Mouse (Mus musculus) neural tube, embryonic 10.5 days (tissue): ENCODE results near the gene Nme2.
"Not testable (repeated sequence)": the region's sequence is repeated elsewhere in the genome, so short reads cannot be mapped to it uniquely, and the experiment has no call there.

ENCODE experiments used
- DNase-seq: peaks from one replicate; pipeline ENCODE4 v3.0.0-alpha.2; 2017; ENCODE audit warnings: low spot score; ENCODE audit errors: extremely low spot score

Gene Nme2

DNA sequence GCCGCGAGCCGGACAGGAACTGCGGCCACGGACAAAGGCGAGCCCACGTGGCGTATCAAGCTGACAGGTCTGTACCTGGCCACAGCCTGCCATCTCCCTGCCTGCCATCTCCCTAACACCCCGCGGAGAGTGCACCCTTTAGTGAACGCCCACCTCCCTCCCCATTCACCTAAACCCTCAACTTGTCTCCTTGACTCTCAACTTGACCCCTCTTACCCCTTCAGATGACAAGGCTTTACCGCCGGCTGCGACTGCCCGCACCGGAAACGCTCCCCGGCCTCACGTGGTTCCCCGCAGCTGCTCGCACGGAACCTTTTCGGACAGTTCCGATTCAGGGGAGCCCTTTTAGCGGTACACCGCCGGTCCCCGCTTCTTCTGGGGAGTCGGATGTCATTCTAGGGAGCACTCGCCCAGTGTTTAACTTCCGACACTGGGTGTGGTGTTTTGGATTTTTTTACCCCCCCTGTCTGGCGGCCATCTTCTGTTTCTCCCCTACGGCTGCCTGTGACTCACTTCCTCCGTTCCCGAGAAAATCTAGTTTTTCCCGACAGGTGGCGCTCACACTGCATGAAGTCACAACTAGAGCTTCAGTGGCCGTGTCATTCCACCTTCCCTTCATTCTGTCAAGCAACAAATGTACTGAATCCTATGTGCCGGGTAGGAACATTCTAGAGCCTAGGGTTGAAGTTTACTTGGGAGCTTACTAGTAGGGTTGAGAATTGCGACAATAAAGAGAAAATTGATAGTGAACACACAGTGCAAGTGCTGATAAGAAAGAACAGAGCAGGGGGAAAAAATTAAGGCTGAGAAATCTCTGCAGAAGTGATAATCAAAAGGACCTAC, 12.2 kb upstream of the Nme2 start, which contains the start of the genes Gm20390 and Nme1:
Gm20390 (minus strand) TSS at position 289 of the 843 bp plus-strand sequence.
Nme1 (minus strand) TSS at position 517 of the 843 bp plus-strand sequence.
- peak; percentile 99 for DNase-seq

DNA sequence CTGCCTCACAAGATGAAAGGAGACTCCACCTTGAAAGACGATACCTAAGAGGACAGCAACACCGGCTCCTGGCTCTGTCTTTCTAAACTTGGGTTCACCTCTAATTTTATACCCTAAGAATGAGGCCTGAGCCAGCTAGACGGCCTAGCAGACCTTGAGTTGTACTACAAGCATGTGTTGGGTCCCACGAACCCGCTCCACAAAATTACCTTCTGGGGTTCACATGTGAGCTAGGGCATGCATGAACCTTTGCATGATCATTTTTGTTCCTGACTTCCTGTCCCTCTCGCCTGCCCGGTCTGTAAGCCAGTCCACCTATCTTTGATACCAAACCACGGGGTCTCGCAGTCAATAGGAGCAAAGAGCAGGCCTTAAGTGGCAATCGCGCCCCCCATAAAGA, 11.3 kb upstream of the Nme2 start:
- peak; percentile 48 for DNase-seq

DNA sequence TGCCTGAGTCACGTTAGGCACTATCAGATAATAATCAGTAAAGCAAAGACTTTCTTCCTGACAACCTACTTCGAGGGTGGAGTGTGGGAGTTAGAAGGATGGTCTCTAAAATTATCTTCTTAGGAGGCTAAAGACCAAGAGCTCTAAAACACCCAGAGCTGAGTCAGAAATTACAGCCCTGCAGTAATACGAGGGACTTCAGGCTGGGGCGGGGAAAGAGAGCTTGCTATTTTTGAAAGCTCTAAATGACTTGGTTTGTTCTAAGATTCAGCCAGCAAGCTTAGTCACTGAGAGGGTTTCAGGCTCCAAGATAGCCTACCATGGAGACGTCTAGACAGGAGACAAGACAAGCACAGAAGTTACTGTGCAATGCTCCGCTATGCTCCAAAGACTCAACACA, 9.3 kb upstream of the Nme2 start:
- DNase-seq, result no peak

DNA sequence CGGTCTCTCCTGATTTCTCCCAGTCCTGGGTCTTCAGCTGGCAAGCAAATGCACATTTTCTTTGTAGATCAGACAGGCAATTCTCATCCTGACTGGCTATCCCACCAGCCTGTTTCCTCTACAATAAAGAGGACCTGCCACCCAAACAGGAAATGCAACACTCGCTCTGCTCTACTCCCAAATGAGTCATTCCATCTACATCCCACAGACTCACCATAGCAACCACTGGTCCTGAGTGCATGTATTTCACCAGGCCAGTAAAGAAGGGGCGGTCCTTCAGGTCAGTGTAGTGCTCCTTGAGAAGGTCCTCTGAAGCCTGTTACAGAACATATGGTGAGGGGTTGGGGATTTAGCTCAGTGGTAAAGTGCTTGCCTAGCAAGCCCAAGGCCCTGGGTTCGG, 7.0 kb upstream of the Nme2 start:
- DNase-seq, result no peak

DNA sequence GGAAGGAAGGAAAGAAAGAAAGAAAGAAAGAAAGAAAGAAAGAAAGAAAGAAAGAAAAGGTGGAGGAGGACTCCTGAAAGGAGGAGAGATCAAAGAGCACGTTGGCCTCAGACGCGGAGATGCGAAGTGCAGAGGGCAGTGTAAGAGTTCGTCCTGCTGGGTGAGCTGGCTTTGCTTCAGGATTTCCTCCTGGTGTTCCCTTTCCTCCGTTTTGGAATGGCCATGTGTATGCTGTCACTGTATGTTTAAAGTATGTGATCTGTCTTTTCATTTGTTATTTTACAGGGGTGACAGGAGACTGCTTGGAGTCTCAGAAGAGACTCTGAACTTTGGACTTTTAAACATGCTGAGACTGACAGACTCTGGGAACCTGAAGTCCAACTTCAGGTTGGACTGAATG, 5.4 kb upstream of the Nme2 start:
- no peak for DNase-seq

DNA sequence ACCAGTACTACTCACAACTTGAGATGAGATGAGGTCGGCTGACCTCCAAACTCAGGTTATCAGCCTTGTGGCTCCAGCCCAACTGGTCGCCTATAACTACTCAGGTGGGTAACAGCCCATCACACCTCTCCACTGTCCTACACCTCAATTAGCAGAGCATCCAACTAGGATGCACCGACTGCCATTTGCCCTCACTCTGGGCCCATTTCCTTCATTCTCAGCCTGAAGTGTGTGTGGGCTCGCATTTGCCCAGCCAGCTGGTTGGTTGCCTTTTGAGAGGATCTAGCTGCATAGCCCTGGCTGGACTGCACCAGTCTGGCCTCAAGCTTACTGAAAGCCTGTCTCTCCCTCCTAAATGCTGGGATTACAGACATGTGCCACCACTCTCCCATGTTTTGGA, 1.7 kb upstream of the Nme2 start:
- DNase-seq, result no peak

DNA sequence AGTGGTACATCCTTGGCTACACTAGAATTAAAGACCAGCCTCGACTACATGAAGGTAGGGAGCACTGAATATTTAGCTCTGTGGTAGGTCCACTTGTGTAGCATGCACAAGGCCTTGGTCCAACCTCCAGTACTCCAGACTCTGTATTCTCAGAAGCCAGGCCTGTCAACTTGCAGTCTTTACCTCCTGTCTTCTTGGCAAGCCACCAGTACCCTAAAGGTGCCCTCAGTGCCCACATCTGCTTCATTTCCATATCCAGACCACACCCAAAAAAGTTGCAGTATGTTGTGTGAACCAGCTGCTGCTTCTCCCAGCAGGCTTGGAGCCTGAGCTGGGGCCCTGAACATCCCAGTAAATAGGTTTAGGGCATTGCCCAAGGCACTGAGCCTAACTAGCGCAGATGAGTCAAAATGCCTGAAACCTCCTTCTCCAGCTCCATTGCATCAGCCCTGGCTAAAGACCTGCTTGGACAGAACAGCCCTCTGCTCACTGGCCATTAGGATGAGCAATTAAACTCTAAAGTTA, 1.0 kb upstream of the Nme2 start:
- DNase-seq, result no peak

DNA sequence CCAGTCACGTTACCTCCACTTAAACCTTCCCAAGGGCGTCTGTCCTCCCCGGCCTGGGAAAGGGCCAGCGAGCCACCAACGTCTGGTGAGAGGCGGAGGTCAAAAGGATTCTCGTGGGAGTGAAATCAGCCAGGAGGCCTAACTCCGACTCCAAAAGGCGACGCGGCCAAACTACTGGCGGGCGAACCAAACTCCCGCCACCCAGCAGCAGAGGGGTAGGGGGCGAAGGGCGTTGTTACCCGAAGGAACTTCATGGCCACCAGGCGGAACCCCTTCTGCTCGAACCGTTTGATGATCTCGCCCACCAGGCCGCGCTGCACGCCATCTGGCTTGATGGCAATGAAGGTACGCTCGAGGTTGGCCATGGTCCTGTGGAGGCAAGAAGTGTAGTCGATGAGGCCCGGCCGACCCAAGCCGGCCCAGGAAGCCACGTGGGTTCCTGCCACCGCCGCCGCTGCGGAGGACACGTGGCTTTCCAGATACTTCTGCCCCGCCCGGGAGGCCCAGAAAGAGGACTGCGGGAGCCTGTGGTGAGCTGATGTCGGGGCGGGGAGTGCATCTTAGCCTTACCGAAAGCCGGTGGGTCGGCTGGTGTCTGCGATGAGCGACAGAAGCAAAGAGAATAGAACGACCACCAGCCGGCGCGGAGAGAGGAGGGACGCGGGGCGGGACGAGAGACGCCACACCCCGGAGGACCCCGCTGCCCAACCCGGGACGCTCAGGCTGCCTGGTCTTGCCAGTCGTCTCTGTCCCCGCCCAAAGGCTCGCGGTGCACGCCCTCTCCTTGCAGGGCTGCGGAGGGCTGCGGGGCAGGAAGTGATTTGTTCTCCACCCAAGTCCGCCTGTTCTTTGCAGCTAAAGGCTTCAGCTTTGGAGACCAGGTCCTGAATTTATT, 556 bp downstream of the Nme2 start:
- DNase-seq, result peak; percentile 93

DNA sequence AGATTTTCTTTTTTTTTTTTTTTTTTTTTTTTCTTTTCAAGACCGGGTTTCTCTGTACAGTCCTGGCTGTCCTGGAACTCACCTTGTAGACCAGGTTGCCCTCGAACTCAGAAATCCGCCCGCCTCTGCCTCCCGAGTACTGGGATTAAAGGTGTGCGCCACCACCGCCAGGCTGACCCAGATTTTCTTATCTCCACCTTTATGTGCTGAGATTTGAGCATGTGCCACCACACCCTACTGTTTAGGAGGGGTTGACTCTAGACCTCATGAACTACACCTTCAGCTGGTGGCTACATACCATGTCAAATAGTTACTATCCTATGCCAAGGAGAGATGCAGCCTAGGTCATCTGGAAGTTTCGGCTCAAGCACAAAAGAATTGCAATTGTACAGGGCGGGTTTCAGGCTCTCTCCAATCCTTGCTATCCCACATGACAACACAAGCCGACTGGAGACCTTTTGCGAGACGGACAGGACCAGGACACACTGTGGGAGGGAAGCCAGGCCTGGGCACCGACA, 1.3 kb downstream of the Nme2 start:
- DNase-seq, result no peak

DNA sequence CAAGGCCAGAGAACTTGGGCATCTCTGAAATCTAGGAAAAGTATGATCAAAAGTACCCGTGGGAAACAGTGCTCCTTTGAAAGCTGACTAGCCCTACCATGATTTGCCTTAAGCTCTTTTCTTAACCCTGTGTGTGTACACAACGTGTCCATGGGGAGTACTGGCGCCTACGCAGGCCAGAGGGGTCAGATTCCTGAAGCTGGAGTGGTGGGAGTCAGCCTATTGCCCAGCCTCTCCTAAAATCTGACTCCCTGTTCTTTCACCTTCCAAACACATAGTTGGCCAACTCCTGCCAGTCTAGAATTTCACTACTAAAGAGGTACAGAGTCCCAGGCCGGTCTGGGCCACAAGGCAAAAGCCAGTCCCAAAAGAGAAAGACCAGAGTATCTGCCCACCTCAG, 3.7 kb downstream of the Nme2 start:
- no peak for DNase-seq

DNA sequence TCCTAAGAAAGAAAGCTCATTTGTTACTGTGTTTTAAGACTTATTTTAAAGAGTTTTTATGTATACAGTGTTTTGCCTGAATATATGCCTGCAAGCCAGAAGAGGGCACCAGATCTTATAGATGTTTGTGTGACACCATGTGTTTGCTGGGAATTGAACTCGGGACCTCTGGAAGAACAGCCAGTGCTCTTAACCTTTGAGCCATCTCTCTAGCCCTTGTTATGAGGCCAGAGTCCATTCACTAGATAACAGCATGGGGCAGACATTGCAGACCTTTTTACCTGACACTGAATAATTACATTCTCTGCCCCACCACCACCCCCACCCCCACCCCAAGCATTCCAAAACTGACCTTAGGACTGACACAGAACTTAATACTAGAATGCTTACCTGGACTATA, 6.0 kb downstream of the Nme2 start:
- DNase-seq, result no peak

DNA sequence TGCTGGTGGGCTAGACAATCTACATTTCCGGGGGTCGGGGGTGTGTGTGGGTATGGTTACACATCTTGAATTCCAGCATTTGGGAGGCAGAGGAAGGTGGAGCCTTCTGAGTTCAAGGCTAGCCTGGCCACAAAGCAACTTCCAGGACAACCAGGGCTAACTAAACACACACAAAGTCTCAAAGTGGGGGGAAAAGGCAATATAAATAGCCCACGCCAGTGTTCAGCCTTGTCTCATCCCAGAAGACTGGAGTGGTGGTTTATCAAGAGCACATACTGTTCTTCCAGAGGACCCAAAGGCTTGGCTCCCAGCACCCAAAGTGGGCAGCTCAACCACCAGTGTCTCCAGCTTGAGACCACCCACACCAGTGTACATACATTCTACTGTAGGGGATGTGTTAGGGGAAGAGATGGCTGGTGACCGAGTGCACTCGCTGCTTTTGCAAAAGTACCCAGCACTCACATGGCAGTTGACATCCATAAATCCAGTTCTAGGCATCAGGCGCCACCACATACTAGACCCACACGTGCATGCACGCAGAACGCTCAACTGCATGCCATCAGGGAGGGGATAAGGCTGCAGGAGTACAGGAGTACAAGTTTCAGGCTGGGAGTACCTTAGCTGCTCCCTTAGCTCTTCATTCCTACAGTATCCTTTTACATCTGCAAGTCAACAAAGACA, 7.0 kb downstream of the Nme2 start:
- DNase-seq, result no peak

DNA sequence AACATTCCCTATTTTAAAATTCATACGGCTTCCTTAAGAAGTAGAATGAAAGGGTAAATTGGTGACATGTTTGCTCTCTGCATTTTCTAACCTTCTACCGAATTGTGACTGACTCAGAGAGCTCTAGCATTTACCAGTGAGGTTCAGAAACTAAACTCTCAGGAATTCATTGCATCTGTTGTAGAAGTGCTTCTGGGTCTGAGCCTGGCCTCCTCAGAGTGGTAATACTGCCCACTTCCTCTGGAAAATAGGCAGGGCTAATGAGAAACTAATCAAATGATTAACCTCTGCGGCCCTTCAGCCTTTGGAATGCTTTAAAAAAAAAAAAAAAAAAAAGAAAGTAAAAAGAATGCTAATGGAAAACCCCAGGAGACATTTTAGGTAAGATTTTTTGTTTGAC, 11.1 kb downstream of the Nme2 start:
- DNase-seq, result no peak

DNA sequence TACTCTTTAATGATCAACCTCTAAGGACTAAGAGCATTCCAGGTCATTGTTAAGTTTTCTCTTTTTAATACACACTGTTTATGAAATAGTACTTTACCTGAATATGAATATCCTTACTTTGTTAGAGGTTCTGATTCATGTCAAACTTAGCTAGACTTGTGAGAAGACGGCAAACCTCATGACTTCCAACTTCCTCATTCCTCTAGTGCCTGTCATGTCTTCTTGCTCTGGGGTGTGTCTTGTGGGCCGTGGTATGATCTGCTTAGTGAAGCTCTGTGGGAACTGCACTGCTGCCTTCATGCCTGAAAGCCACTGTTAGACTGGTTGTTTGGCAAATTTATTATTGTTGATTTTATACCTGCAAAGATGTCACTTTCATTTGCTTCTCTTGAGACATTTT, 15.2 kb downstream of the Nme2 start:
- DNase-seq, result no peak

DNA sequence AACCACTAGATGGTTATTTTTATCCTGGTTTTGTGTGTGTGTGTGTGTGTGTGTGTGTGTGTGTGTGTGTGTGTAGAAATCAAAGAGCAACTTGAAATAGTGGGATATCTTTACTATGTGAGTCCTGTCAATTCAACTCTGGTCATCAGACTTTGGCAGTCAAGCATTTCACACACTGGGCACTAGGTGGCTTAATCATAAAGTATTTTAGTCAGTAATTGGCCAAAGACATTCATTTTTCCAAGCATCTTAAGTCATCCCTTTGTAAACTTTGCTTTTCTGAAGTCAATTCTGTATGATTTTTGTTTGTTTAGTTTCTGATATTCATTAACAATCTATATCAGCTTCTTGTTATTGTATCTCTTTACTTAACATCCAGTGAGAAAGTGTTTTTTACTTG, 27.0 kb downstream of the Nme2 start:
- DNase-seq, result no peak

DNA sequence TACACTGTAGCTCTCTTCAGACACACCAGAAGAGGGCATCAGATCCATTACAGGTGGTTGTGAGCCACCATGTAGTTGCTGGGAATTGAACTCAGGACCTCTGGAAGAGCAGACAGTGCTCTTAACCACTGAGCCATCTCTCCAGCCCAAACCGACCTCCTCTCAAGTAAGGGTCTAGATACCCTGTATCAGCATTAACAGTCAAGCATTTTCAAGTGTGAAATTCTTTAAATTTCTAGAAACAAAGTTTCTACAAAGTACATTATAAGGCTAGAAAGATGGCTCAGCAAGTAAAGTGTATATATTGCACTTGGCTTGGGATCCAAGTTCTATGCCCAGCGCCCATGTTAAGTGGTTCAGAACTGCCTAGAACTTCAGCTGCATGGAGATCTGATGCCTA, 41.0 kb downstream of the Nme2 start:
- not testable (repeated sequence) for DNase-seq

DNA sequence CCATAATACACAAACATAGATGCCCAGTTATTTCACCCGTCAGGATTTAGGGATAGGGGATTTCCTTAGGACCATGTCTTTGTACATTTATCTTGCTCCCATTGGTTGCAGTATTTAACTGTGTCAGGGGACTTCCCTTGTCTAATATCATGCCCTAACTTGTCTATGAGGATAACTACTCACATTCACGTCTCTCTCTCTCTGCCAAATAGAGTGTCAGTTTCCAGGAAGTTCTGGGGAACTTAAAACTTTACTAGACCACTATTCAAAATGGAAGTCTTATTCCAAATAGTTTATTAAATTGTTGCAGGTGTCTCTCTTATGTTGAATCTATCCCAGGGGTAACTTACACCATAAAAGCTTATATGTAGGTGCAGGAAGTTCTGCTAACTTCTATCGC, 44.5 kb downstream of the Nme2 start:
- DNase-seq, result no peak

DNA sequence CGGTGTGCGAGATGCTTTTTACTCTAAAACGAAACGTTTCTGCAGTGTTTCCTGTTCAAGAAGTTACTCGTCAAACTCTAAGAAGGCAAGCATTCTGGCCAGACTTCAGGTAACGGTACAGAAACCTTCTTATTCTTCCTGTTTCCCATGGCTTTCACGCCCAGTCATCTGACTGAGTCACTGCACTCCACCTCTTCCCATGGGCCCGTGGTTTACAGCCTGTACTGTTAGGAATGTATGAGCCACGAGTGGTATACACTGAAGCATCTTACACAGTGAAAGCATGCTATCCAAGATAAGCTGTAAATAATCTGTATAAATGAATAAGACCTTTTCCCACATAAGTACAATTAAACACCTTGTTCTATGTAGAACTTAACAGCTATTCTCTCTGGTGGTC, 47.2 kb downstream of the Nme2 start:
- DNase-seq, result no peak

DNA sequence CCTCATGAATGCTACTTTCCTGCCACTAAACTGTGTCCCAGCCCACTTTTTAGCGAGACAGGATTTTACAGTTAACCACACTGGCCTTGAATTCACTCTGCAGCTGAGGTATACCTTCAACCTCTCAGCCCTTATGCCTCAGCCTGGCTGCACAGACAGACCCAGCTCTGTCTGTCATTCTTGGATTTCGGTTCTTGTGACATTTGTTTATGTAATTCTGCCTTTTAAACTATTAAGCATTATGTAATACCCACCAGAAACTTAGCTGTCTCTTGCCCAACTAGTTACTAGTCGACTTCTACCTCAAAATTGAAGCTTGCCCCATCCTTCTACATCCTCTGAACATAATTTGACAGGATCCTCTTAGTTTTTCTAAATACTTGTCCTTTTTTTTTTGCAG, 48.2 kb downstream of the Nme2 start:
- DNase-seq, result no peak

DNA sequence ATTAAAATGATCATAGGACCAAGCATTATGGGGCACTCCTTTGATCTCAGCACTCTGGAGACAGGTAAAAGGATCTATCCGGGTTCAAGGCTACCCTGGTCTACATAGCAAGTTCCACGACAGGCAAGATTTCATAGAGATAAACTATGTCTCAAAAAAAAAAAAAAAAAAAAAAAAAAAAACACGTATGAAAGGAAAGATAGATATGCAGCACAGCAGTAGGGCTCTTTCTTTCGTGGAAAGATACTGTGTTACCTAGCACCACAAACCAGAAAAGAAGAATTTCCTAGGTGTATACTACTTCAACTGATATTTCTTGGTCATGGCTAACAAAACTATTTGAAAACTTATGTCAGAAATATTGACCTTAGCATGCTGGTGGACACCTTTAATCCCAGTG, 49.2 kb downstream of the Nme2 start:
- no peak for DNase-seq
